Mouse (Mus musculus) hindbrain, embryonic 16.5 days (tissue): ENCODE results near the gene Rbpj. TPM values are rescaled to one million over a fixed set of nuclear protein-coding genes. Genes with fewer than 3 reads are reported as not detected.

ENCODE experiments used
- ATAC-seq: fragments of 200-750 bp; cut with Nextera tagmentation; 2 replicates; pipeline ENCODE4 v1.8.0; 2017; ENCODE audit warnings: moderate TSS enrichment, moderate library complexity
- H3K27ac ChIP-seq: fragments of 300-500 bp; sonication (generic); 2 replicates; pipeline ENCODE4 v1.5.1; 2014; ENCODE audit warnings: low read depth, mild to moderate bottlenecking, control low read depth, low read length, moderate library complexity
- H3K27me3 ChIP-seq: fragments of 300-500 bp; sonication (generic); replicated peaks from 2 replicates; pipeline ENCODE4 v1.6.1; 2014; ENCODE audit warnings: low read length; ENCODE audit not compliant: control insufficient read depth, insufficient read depth
- H3K36me3 ChIP-seq: fragments of 300-500 bp; sonication (generic); 2 replicates; pipeline ENCODE4 v1.6.1; 2014; ENCODE audit warnings: mild to moderate bottlenecking, low read length, moderate library complexity, mixed read lengths; ENCODE audit not compliant: control insufficient read depth, insufficient read depth
- H3K4me1 ChIP-seq: fragments of 300-500 bp; sonication (generic); 2 replicates; pipeline ENCODE4 v1.6.1; 2014; ENCODE audit warnings: low read depth, low read length; ENCODE audit not compliant: control insufficient read depth, insufficient read depth
- H3K4me2 ChIP-seq: fragments of 300-500 bp; sonication (generic); 2 replicates; pipeline ENCODE4 v1.6.1; 2014; ENCODE audit warnings: mild to moderate bottlenecking, low read length, control low read depth, moderate library complexity
- H3K4me3 ChIP-seq: fragments of 300-500 bp; sonication (generic); 2 replicates; pipeline ENCODE4 v1.5.1; 2014; ENCODE audit warnings: mild to moderate bottlenecking, low read length, control low read depth, moderate library complexity
- H3K9ac ChIP-seq: fragments of 300-500 bp; sonication (generic); 2 replicates; pipeline ENCODE4 v1.6.1; 2014; ENCODE audit warnings: low read depth, mild to moderate bottlenecking, control low read depth, low read length, moderate library complexity
- H3K9me3 ChIP-seq: fragments of 300-500 bp; sonication (generic); 2 replicates; pipeline ENCODE4 v1.6.1; 2014; ENCODE audit warnings: mild to moderate bottlenecking, low read length, moderate library complexity; ENCODE audit not compliant: control insufficient read depth
- WGBS: fragments of 180-500 bp; shearing (Covaris S2); extraction: QIAGEN DNeasy Blood & Tissue Kit; methylation state at CpG from one replicate; pipeline ENCODE4 v1.1.7; 2014; 5-methylcytosine and 5-hydroxymethylcytosine counted together
- polyA plus RNA-seq: library from polyadenylated mRNA; unstranded; fragments of >200 nt; fragmentation: Nextera tagmentation; extraction: Ambion mirVana; gene quantifications from 2 replicates; pipeline ENCODE4 v1.2.1, GENCODE M21; 2015

Rbpj gene
- polyA plus RNA-seq, 1 experiment from 2014 or later, result 19.8 TPM

DNA sequence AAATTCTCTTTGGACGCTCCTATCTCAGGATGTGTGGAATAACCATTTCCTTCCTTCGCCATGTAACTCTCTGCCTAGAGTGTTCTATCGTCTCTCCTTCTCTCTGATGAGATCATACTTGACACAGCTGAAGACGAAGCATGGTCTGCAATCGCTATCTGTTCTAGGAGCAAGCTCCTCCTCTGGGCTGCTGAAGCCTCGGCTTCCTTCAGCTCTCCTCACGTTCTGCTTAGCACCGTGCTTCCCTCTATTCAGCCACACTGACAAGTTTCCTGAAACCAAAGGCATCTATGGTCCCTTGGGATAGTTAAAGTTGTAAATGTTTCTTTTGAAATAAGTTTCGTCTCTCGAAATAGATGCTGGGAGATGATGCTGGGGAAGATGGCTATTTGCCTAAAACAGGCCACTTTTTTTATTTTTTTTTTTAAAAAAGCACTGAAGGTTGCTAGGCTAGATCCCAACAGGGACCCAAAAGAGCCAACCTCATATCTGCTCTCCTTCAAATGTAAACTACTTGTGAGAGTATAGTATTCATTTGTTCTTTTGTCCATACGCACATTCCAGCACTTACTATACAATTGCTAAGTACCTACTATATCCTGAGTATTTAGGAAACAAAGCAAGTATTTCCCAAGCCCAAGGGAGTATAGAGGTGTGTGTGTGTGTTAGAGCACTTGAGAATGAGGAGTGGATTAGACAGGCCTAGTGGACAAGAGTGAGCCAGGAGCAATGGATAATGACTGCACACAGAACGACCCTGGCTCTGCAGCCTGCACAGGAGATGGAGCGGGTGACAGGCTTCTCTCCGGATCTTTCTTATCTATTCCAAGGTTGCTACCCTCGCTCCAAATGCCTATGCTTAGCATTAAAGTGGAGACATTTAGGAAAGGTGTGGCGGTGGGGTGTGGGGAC is 726 bp downstream of the Rbpj start:
- Histone ChIP-seq H3K36me3 (no peaks in the 10 kb centered on the region), H3K27ac (no peak overlapping the region), H3K4me2 (no peak overlapping the region), H3K9me3 (no peaks in the 10 kb centered on the region), H3K4me1 (no peaks in the 10 kb centered on the region), H3K4me3 (no peak overlapping the region), H3K9ac (no peak overlapping the region), H3K27me3 (no peaks in the 10 kb centered on the region; the same call in 1 of the 2 replicates)
- ATAC-seq, result no peak
- WGBS, result 80% methylated on average over 16 of the region's 16 CpGs

DNA sequence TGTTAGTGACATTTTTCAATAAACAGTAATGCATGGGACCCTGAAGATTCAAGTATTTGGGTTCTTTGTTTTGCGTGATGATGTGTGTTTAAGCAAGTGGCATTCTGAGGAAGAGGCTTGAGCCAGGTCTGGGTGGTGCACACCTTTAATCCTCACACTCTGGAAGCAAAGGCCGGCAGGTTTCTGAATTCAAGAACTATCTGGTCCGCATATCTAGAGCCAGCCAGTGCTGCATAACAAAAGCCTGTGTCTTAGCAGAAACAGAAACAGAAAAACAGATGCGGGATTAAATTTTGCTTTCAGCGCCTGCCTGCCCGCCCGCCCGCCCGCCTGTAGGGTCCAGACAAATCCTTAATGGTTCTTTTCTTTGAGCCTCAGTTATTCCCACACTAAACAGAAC is 1.6 kb downstream of the Rbpj start:
- Histone ChIP-seq H3K9ac (no peak overlapping the region), H3K4me3 (no peak overlapping the region), H3K4me2 (no peak overlapping the region), H3K27ac (no peak overlapping the region), H3K4me1 (no peaks in the 10 kb centered on the region), H3K9me3 (no peaks in the 10 kb centered on the region), H3K27me3 (no peaks in the 10 kb centered on the region; the same call in 1 of the 2 replicates), H3K36me3 (no peaks in the 10 kb centered on the region)
- 81% methylated on average over 9 of the region's 9 CpGs for WGBS
- ATAC-seq, result no peak

DNA sequence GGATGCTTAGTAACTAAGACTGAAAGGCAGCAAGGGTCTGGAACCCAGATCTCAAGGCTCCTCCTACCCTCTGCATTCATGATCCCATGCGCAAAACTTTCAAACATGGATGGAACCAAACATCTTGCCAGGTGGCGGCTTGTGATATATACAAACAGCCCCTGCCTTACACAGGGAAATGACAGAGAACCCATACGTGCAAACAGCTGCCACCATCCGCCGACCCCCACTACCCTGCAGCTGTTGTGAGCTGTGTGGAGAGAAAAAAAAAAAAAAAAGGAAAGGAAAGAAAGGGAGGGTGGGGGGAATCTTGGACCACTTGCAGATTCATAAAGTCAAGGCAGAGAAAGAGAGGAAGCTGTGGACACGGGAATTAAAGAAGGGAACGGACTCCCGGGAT is 2.4 kb downstream of the Rbpj start:
- Histone ChIP-seq H3K27me3 (no peaks in the 10 kb centered on the region; the same call in 1 of the 2 replicates), H3K27ac (no peak overlapping the region), H3K36me3 (no peaks in the 10 kb centered on the region), H3K9ac (no peak overlapping the region), H3K4me2 (no peak overlapping the region), H3K4me1 (no peaks in the 10 kb centered on the region), H3K4me3 (no peak overlapping the region), H3K9me3 (no peaks in the 10 kb centered on the region)
- no peak for ATAC-seq
- WGBS, result 49% methylated on average over 8 of the region's 8 CpGs

DNA sequence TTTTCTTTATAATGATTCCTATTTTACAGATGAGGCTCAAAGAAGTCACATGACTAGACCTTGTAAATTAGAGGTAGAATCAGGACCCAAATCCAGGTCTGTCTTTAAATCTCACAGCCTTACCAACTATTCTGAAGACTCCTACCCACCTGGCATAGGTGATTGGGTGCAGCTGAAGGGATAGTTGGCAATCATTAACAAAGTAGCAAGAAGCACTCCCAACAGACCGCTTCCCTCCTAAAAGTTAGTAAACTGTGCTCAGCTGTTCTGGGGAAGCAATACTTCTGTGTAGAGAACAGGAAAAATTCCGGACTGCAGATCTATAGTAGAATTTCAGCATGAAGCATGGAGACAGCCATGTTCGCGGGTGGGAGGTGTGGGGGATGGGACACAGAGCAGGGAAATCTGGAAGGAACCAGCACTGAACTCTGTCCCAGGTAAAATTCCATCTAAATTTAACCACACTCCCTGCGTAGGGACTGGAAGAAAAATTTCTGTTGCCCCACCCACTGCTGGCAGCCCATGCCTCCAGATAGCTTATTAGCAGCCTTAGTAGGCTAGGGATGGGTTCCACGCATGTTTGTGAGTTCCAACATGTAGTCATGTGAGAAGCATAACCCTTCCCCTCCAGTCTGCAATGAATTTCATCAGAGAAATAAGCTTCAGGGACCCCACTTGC is 3.3 kb downstream of the Rbpj start:
- Histone ChIP-seq H3K4me1 (no peaks in the 10 kb centered on the region), H3K4me3 (no peak overlapping the region), H3K9ac (no peak overlapping the region), H3K36me3 (no peaks in the 10 kb centered on the region), H3K27me3 (no peaks in the 10 kb centered on the region; the same call in 1 of the 2 replicates), H3K9me3 (no peaks in the 10 kb centered on the region), H3K27ac (no peak overlapping the region), H3K4me2 (no peak overlapping the region)
- ATAC-seq, result no peak
- 70% methylated on average over 6 of the region's 6 CpGs for WGBS

DNA sequence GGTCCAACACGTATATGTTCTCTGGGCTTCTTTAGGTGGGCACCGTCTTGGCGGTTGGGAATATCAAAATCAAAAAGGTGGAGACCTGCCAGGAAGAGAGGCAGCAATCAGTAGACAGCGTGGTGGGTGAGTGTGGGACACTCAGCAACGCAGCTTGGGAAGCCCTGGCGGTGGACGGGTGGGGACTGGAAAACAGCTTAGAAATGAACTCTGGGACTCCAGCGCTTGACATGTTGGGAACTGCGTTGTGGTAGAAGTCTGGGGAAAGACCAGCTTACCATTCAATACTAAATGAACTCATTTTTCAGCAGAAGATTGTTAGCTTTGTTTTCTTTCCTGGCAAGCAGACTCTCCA is 3.8 kb downstream of the Rbpj start:
- H3K4me2 ChIP-seq, result no peak overlapping the region
- no peak overlapping the region for H3K4me3 ChIP-seq
- H3K4me1 ChIP-seq, result no peaks in the 10 kb centered on the region
- H3K27ac ChIP-seq, result no peak overlapping the region
- H3K9me3 ChIP-seq, result no peaks in the 10 kb centered on the region
- 58% methylated on average over 9 of the region's 9 CpGs for WGBS
- no peaks in the 10 kb centered on the region for H3K36me3 ChIP-seq
- no peaks in the 10 kb centered on the region; the same call in 1 of the 2 replicates for H3K27me3 ChIP-seq
- H3K9ac ChIP-seq, result no peak overlapping the region
- no peak for ATAC-seq

DNA sequence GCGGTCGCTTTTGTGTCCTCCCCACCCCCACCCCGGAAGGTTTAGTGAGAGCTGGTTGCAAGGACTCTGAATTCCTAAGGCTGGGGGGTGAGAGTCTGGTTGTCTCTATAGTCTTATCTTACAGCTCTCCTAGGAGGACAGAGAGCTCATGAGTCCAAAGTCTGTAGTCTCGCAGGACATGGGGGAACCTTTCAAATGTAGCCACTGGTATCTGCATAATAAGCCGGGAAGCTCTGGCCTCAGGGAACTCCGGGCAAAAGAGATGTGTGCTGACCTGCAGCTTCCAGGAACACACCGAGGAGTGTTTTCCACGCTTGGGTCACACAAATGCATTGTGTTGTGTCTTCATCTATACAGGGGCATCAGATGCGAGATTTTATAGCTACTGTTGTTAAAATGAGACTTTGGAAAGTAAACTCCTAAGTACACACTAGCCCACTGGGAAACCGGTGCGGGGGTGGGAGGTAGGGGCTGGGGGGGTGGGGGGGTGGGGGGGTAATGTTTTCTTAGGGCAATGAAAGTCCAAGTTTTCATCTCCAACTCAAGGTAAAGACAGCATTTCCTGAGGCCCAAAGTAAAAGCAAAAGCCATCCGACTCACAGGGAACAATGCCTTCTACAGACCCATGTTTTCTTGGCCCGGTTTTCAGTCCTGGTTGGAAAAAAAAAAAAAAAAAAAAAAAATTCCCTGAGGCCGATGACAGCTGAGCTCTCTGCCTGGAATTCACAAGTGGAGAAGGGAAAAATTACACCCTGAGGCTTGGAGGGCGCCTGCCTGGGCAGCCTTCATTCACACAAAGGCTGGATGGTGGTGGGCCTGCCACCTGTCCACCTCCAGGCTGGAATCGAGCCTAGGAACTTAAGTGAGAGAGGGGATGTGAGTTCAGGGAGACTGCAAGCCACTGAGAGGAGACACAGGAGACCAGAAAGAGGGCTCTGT is 4.5 kb downstream of the Rbpj start:
- WGBS, result 42% methylated on average over 16 of the region's 16 CpGs
- Histone ChIP-seq H3K4me3 (no peak overlapping the region), H3K27me3 (no peaks in the 10 kb centered on the region; the same call in 1 of the 2 replicates), H3K9me3 (no peaks in the 10 kb centered on the region), H3K4me1 (no peaks in the 10 kb centered on the region), H3K36me3 (no peaks in the 10 kb centered on the region), H3K27ac (no peak overlapping the region), H3K4me2 (no peak overlapping the region), H3K9ac (no peak overlapping the region)
- peak; percentile 56; the same call in 1 of the 2 replicates for ATAC-seq

DNA sequence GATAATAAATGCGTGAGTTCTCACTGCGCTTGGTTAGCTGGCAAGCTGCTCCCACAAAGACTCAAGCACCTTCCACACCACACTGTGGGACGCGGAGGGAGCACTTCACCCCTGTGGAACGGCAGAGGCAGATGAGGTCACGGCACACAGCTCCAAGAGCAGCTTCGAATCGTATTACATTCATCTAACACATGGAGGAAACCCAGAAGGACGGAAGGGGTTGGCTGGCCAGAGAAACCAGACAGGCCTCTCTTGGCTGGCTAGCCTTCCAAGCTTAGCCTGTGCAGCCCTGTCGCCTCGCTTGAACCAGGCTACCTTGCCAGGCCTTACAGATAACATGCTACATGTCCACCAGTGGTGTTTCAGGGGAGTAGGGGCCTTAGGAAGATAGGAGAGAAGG is 6.5 kb downstream of the Rbpj start:
- Histone ChIP-seq H3K27me3 (no peaks in the 10 kb centered on the region), H3K9me3 (no peaks in the 10 kb centered on the region), H3K4me2 (no peak overlapping the region), H3K36me3 (no peaks in the 10 kb centered on the region), H3K4me3 (no peak overlapping the region), H3K9ac (no peak overlapping the region), H3K4me1 (no peaks in the 10 kb centered on the region), H3K27ac (no peak overlapping the region)
- ATAC-seq, result no peak
- WGBS, result 78% methylated on average over 11 of the region's 11 CpGs

DNA sequence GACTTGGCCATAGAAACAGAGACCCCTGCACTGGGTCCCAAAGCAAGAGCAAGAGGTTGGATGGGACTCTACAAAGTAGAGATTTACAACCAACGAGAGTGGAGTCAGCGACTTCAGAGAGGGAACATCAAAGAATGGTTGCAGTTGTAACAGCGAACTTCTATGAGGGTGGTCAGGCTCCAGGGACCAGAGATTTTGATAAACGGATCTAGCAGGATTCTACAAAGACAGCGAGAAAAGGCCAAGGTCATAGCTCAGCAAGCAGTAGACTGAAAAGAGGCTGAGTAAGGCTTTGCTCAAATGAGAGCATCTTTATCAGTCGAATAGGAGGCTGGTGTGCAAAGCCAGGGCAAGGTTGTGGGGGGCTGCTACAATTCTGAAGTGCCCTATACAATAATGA is 13.2 kb downstream of the Rbpj start:
- Histone ChIP-seq H3K4me1 (no peaks in the 10 kb centered on the region), H3K4me2 (no peak overlapping the region), H3K9ac (no peak overlapping the region), H3K27me3 (no peaks in the 10 kb centered on the region), H3K9me3 (no peaks in the 10 kb centered on the region), H3K36me3 (no peaks in the 10 kb centered on the region), H3K27ac (no peak overlapping the region), H3K4me3 (no peak overlapping the region)
- WGBS, result 82% methylated on average over 6 of the region's 6 CpGs
- ATAC-seq, result no peak
